Mouse (Mus musculus): ENCODE results near the gene Zdhhc21. TPM values are rescaled to one million over a fixed set of nuclear protein-coding genes. Genes with fewer than 3 reads are reported as not detected.

The Zdhhc21 gene
- polyA plus RNA-seq, 1 experiment from 2014 or later: 13.8 TPM

GRCm38 (mm10) chr4:82815296-82815695, 44.5 kb downstream of the Zdhhc21 start:
- no peak for ATAC-seq (ENCODE audit: low FRiP score, low read depth)
- WGBS: 65% methylated on average over 4 of the region's 4 CpGs
- H3K27ac ChIP-seq: no peak overlapping the region

GRCm38 (mm10) chr4:82813356-82813755, 46.4 kb downstream of the Zdhhc21 start:
- WGBS: 73% methylated on average over 6 of the region's 6 CpGs
- no peaks in the 10 kb centered on the region for H3K9me3 ChIP-seq
- no peaks in the 10 kb centered on the region for H3K27me3 ChIP-seq
- no peak overlapping the region for H3K4me2 ChIP-seq (replicated peaks)
- ATAC-seq (ENCODE audit: low FRiP score, low read depth): no peak
- H3K36me3 ChIP-seq: peaks cover 10% of the 10 kb centered on the region
- no peak overlapping the region for H3K9ac ChIP-seq
- 0 out of 2 replicates have a peak, but pooled peaks cover 3% of the 10 kb centered on the region for H3K4me1 ChIP-seq
- H3K27ac ChIP-seq: no peak overlapping the region
- no peak overlapping the region for H3K4me3 ChIP-seq

More at GRCm38 (mm10) chr4:82815296-82815695, 44.5 kb downstream of the Zdhhc21 start:
- H3K36me3 ChIP-seq: peaks cover 11% of the 10 kb centered on the region
- H3K9ac ChIP-seq: no peak overlapping the region
- H3K4me2 ChIP-seq (replicated peaks): no peak overlapping the region
- no peaks in the 10 kb centered on the region for H3K9me3 ChIP-seq
- no peaks in the 10 kb centered on the region for H3K27me3 ChIP-seq
- H3K4me1 ChIP-seq: 0 out of 2 replicates have a peak, but pooled peaks cover 3% of the 10 kb centered on the region
- H3K4me3 ChIP-seq: no peak overlapping the region

- Histone ChIP-seq H3K36me3 (peaks cover 16% of the 10 kb centered on the region; the same call in 1 of the 2 replicates), H3K27me3 (no peaks in the 10 kb centered on the region), H3K4me3 (no peak overlapping the region), H3K27ac (no peak overlapping the region), H3K4me1 (no peaks in the 10 kb centered on the region), H3K9ac (no peak overlapping the region), H3K9me3 (no peaks in the 10 kb centered on the region), H3K4me2 (replicated peaks) (no peak overlapping the region)
- no peak for ATAC-seq (ENCODE audit: low FRiP score, low read depth)
- 89% methylated on average over 10 of the region's 10 CpGs for WGBS
Observed at GRCm38 (mm10) chr4:82807811-82808210, 51.9 kb downstream of the Zdhhc21 start.

- 83% methylated on average over 10 of the region's 10 CpGs for WGBS
Observed at GRCm38 (mm10) chr4:82806176-82806757, 53.5 kb downstream of the Zdhhc21 start.

GRCm38 (mm10) chr4:82804019-82804418, 55.7 kb downstream of the Zdhhc21 start:
- Histone ChIP-seq H3K27ac (no peak overlapping the region), H3K4me3 (no peak overlapping the region), H3K4me1 (no peaks in the 10 kb centered on the region), H3K9me3 (no peaks in the 10 kb centered on the region), H3K36me3 (peaks cover 11% of the 10 kb centered on the region; the same call in 1 of the 2 replicates), H3K27me3 (no peaks in the 10 kb centered on the region), H3K9ac (no peak overlapping the region), H3K4me2 (replicated peaks) (no peak overlapping the region)
- WGBS: 36% methylated on average over 2 of the region's 2 CpGs
- no peak for ATAC-seq (ENCODE audit: low FRiP score, low read depth)

More at GRCm38 (mm10) chr4:82806176-82806757, 53.5 kb downstream of the Zdhhc21 start:
- no peaks in the 10 kb centered on the region for H3K9me3 ChIP-seq
- no peaks in the 10 kb centered on the region for H3K4me1 ChIP-seq
- no peak overlapping the region for H3K4me2 ChIP-seq (replicated peaks)
- no peak overlapping the region for H3K9ac ChIP-seq
- H3K27me3 ChIP-seq: no peaks in the 10 kb centered on the region
- peaks cover 16% of the 10 kb centered on the region; the same call in 1 of the 2 replicates for H3K36me3 ChIP-seq
- no peak overlapping the region for H3K27ac ChIP-seq
- no peak for ATAC-seq (ENCODE audit: low FRiP score, low read depth)
- H3K4me3 ChIP-seq: no peak overlapping the region

GRCm38 (mm10) chr4:82793608-82794007, 66.2 kb downstream of the Zdhhc21 start:
- Histone ChIP-seq H3K4me2 (replicated peaks) (no peak overlapping the region), H3K9ac (no peak overlapping the region), H3K4me3 (no peak overlapping the region), H3K27me3 (no peaks in the 10 kb centered on the region), H3K4me1 (no peaks in the 10 kb centered on the region), H3K27ac (no peak overlapping the region), H3K36me3 (no peaks in the 10 kb centered on the region), H3K9me3 (no peaks in the 10 kb centered on the region)
- ATAC-seq (ENCODE audit: low FRiP score, low read depth): no peak
- 82% methylated on average over 6 of the region's 6 CpGs for WGBS

GRCm38 (mm10) chr4:82792906-82793580, 66.7 kb downstream of the Zdhhc21 start:
- no peak overlapping the region for H3K9ac ChIP-seq
- H3K27ac ChIP-seq: no peak overlapping the region
- no peaks in the 10 kb centered on the region for H3K27me3 ChIP-seq
- no peaks in the 10 kb centered on the region for H3K9me3 ChIP-seq
- no peaks in the 10 kb centered on the region for H3K36me3 ChIP-seq
- WGBS: 83% methylated on average over 5 of the region's 5 CpGs
- no peak overlapping the region for H3K4me2 ChIP-seq (replicated peaks)
- ATAC-seq (ENCODE audit: low FRiP score, low read depth): no peak
- H3K4me3 ChIP-seq: no peak overlapping the region
- no peaks in the 10 kb centered on the region for H3K4me1 ChIP-seq

GRCm38 (mm10) chr4:82765513-82766216, 94.1 kb downstream of the Zdhhc21 start:
- Histone ChIP-seq H3K4me3 (no peak overlapping the region), H3K36me3 (no peaks in the 10 kb centered on the region), H3K27ac (no peak overlapping the region), H3K4me2 (replicated peaks) (no peak overlapping the region), H3K9ac (no peak overlapping the region), H3K4me1 (peaks cover 35% of the 10 kb centered on the region), H3K9me3 (no peaks in the 10 kb centered on the region), H3K27me3 (no peaks in the 10 kb centered on the region)
- WGBS: 77% methylated on average over 11 of the region's 11 CpGs
- no peak for ATAC-seq (ENCODE audit: low FRiP score, low read depth)

GRCm38 (mm10) chr4:82763586-82763985, 96.2 kb downstream of the Zdhhc21 start:
- no peak overlapping the region for H3K4me2 ChIP-seq (replicated peaks)

GRCm38 (mm10) chr4:82762430-82763119, 97.2 kb downstream of the Zdhhc21 start:
- Histone ChIP-seq H3K36me3 (no peaks in the 10 kb centered on the region), H3K27me3 (no peaks in the 10 kb centered on the region), H3K27ac (peak overlapping the region; percentile 45; the same call in 1 of the 2 replicates), H3K4me3 (no peak overlapping the region), H3K4me2 (replicated peaks) (peak overlapping the region; percentile 47), H3K4me1 (peaks cover 48% of the 10 kb centered on the region), H3K9me3 (no peaks in the 10 kb centered on the region), H3K9ac (peak overlapping the region; percentile 2; the same call in 1 of the 2 replicates)
- peak; percentile 74 for ATAC-seq (ENCODE audit: low FRiP score, low read depth)
- WGBS: 3% methylated on average over 10 of the region's 10 CpGs

More at GRCm38 (mm10) chr4:82763586-82763985, 96.2 kb downstream of the Zdhhc21 start:
- 42% methylated on average over 5 of the region's 5 CpGs for WGBS
- Histone ChIP-seq H3K27me3 (no peaks in the 10 kb centered on the region), H3K27ac (peak overlapping the region; percentile 29; the same call in 1 of the 2 replicates), H3K4me3 (no peak overlapping the region), H3K9me3 (no peaks in the 10 kb centered on the region), H3K9ac (no peak overlapping the region), H3K4me1 (peaks cover 39% of the 10 kb centered on the region), H3K36me3 (no peaks in the 10 kb centered on the region)
- no peak for ATAC-seq (ENCODE audit: low FRiP score, low read depth)

GRCm38 (mm10) chr4:82756295-82756626, 103.5 kb downstream of the Zdhhc21 start:
- Histone ChIP-seq H3K9me3 (no peaks in the 10 kb centered on the region), H3K36me3 (no peaks in the 10 kb centered on the region), H3K27ac (peak overlapping the region; percentile 48; the same call in 1 of the 2 replicates), H3K4me3 (no peak overlapping the region), H3K4me2 (replicated peaks) (no peak overlapping the region), H3K27me3 (no peaks in the 10 kb centered on the region), H3K9ac (no peak overlapping the region), H3K4me1 (peaks cover 34% of the 10 kb centered on the region)
- 20% methylated on average over 3 of the region's 3 CpGs for WGBS
- no peak for ATAC-seq (ENCODE audit: low FRiP score, low read depth)

Data from limb, embryonic 13.5 days (tissue).